Comparison of ENCODE assay signal across 22 mouse cellular contexts in the genomic region with DNA sequence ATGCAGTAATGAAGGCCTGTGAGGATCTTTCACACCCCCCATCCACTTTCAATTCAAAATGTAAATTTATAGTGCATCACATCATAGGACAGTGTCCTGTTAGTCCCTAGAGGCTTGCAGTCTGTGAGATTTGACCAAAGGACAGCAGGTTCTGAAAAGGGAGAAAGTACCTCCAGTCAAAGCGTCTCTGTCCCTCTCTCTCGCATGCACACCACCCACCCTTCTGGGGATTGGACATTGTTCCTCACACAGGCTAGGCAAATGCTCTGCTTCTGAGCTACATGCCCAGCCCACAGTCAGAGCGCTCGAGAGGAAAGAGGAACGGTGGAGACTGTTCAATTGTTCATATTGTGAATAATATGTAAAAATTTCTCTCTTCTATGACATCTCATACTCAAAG.
DNase-seq lines count a peak whose midpoint lies in the region; ATAC-seq and TF ChIP-seq lines count a peak whose summit lies in the region.
"Had no signal": no experiment of that assay in that cellular context is flagged by ENCODE, and none has a peak within 500 bp of the region (broad histone marks: within the 10 kb centered on the region; RNA-seq: fewer than 3 reads in every experiment).

No protein-coding gene starts in this region.

- DNase-seq in heart, adult 11 months, result peak; percentile 74
- DNase-seq in heart, postnatal 14 days, result no peak
- DNase-seq in limb, embryonic 11.5 days (ENCODE audit: low spot score), result peak; percentile 14
- no peak for DNase-seq in limb, embryonic 10.5 days (ENCODE audit: low spot score)
- no peak for DNase-seq in testis, postnatal 14 days (ENCODE audit: low spot score)
- DNase-seq in CH12.LX (ENCODE audit: extremely low read depth), result peak; percentile 57
- no peak for DNase-seq in hindbrain, embryonic 14.5 days (ENCODE audit: low spot score)
- DNase-seq: adrenal gland, adult 2 months; adrenal gland, adult 8-10 months; adrenal gland, postnatal 10 days; adrenal gland, postnatal 14 days; adrenal gland, postnatal 25 days; adrenal gland, postnatal 36 days; B cell, adult 2 months; cerebellum, adult 11 months; cerebellum, adult 11-12 months; cerebellum, adult 18-20 months had no signal

- no peak overlapping the region for H3K27ac ChIP-seq in limb, embryonic 11.5 days (replicated peaks; ENCODE audit: low read depth, low read length)
- H3K27ac ChIP-seq in limb, embryonic 10.5 days, result no peak overlapping the region
- H3K27ac ChIP-seq in testis, adult 2 months (ENCODE audit: control insufficient read depth, insufficient read depth, low read depth, low read length), result peak overlapping the region; percentile 78
- no peak overlapping the region; the same call in 1 of the 2 replicates for H3K27ac ChIP-seq in CH12.LX (ENCODE audit: insufficient read depth, low read depth)
- no peak overlapping the region for H3K27ac ChIP-seq in hindbrain, embryonic 14.5 days

- peaks cover 5% of the 10 kb centered on the region for H3K36me3 ChIP-seq in limb, embryonic 11.5 days (ENCODE audit: control insufficient read depth, insufficient read depth, low read length)
- H3K36me3 ChIP-seq in limb, embryonic 10.5 days, result peaks cover 74% of the 10 kb centered on the region
- H3K36me3 ChIP-seq in testis, adult 2 months (ENCODE audit: control insufficient read depth, insufficient read depth, low read length), result peaks cover 2% of the 10 kb centered on the region
- peaks cover 12 to 58% of the 10 kb centered on the region in 2 experiments for H3K36me3 ChIP-seq in CH12.LX (replicated peaks in 1 of 2; ENCODE audit: control insufficient read depth in 1 of 2, insufficient read depth in 1 of 2, low read length in 1 of 2)
- peaks cover 89% of the 10 kb centered on the region for H3K36me3 ChIP-seq in hindbrain, embryonic 14.5 days (replicated peaks; ENCODE audit: control insufficient read depth, insufficient read depth)

- TF ChIP-seq RAD21 in CH12.LX (IDR thresholded peaks at IDR 0.05; ENCODE audit: low read depth, low read length), result no peak

- TF ChIP-seq EP300 in CH12.LX (IDR thresholded peaks at IDR 0.05; ENCODE audit: low read length), result peak; percentile 59; the same call in 1 of the 2 replicates

- TF ChIP-seq POLR2A in testis, adult 2 months (IDR thresholded peaks at IDR 0.05; ENCODE audit: control insufficient read depth, low read depth, low read length), result no peak; the same call in 1 of the 2 replicates
- TF ChIP-seq POLR2A in CH12.LX (IDR thresholded peaks at IDR 0.05; ENCODE audit: low read depth, low read length), result no peak

- intact Hi-C loops in heart, postnatal 14 days (cut with DNase I), result no loop called here

- H3K4me2 ChIP-seq in limb, embryonic 11.5 days (ENCODE audit: low read depth, severe bottlenecking), result no peak overlapping the region
- no peak overlapping the region for H3K4me2 ChIP-seq in CH12.LX (ENCODE audit: insufficient read depth, low read depth, poor library complexity, severe bottlenecking)
- H3K4me2 ChIP-seq in hindbrain, embryonic 14.5 days (replicated peaks), result no peak overlapping the region

- no peak overlapping the region for H3K9ac ChIP-seq in limb, embryonic 11.5 days (ENCODE audit: low read length)
- H3K9ac ChIP-seq in CH12.LX (ENCODE audit: insufficient read depth, low read depth), result no peak overlapping the region
- H3K9ac ChIP-seq in hindbrain, embryonic 14.5 days, result no peak overlapping the region

- in situ Hi-C loops in CH12.LX (cut with MboI; ENCODE audit: low pct_ligation_motif_present, low pct_unique_long_range_greater_than_20kb, low sequenced_read_pairs), result no loop called here

- no peaks in the 10 kb centered on the region for H3K79me2 ChIP-seq in CH12.LX (replicated peaks; ENCODE audit: control insufficient read depth, extremely low read depth, insufficient read depth, poor library complexity, severe bottlenecking)

- dilution Hi-C loops in CH12.LX (cut with MboI; ENCODE audit: extremely low pct_ligation_motif_present, extremely low pct_unique_long_range_greater_than_20kb, low sequenced_read_pairs), result no loop called here

- H3K4me3 ChIP-seq in limb, embryonic 11.5 days (ENCODE audit: low read depth, low read length), result no peak overlapping the region
- H3K4me3 ChIP-seq in limb, embryonic 10.5 days, result no peak overlapping the region
- H3K4me3 ChIP-seq in testis, adult 2 months (ENCODE audit: control insufficient read depth, low read depth, low read length), result peak overlapping the region; percentile 51
- no peak overlapping the region for H3K4me3 ChIP-seq in CH12.LX (replicated peaks in 1 of 3; ENCODE audit: low read depth in 2 of 3, low read length in 2 of 3, poor library complexity in 1 of 3)
- H3K4me3 ChIP-seq in hindbrain, embryonic 14.5 days (replicated peaks; ENCODE audit: low read length), result no peak overlapping the region

- TF ChIP-seq CTCF in testis, adult 2 months (IDR thresholded peaks at IDR 0.05; ENCODE audit: control insufficient read depth, insufficient read depth, insufficient replicate concordance, low read depth, low read length), result no peak
- TF ChIP-seq CTCF in CH12.LX (conservative IDR thresholded peaks at IDR 0.05 in 1 of 2, IDR thresholded peaks at IDR 0.05 in 1 of 2; ENCODE audit: low read depth in 2 of 2, low read length in 2 of 2), result no peak

- no peaks in the 10 kb centered on the region for H3K9me3 ChIP-seq in limb, embryonic 11.5 days (ENCODE audit: control insufficient read depth, low read length)
- no peaks in the 10 kb centered on the region for H3K9me3 ChIP-seq in limb, embryonic 10.5 days (replicated peaks)
- no peaks in the 10 kb centered on the region for H3K9me3 ChIP-seq in CH12.LX (replicated peaks; ENCODE audit: low read length)
- no peaks in the 10 kb centered on the region for H3K9me3 ChIP-seq in hindbrain, embryonic 14.5 days (ENCODE audit: control insufficient read depth, low read length)
- H3K9me3 ChIP-seq: G1E had no signal

- H3K27me3 ChIP-seq in limb, embryonic 11.5 days (ENCODE audit: control insufficient read depth, insufficient read depth, low read length), result no peaks in the 10 kb centered on the region
- no peaks in the 10 kb centered on the region for H3K27me3 ChIP-seq in limb, embryonic 10.5 days (ENCODE audit: low read depth, poor library complexity, severe bottlenecking)
- no peaks in the 10 kb centered on the region for H3K27me3 ChIP-seq in testis, adult 2 months (ENCODE audit: control insufficient read depth, insufficient read depth, low read length)
- no peaks in the 10 kb centered on the region for H3K27me3 ChIP-seq in CH12.LX (replicated peaks)
- H3K27me3 ChIP-seq in hindbrain, embryonic 14.5 days (ENCODE audit: control insufficient read depth, insufficient read depth, low read length), result no peaks in the 10 kb centered on the region
- H3K27me3 ChIP-seq: Patski had no signal

- ATAC-seq in limb, embryonic 11.5 days (ENCODE audit: insufficient number of reproducible peaks, low FRiP score, low TSS enrichment, low read depth), result no peak
- ATAC-seq in hindbrain, embryonic 14.5 days (ENCODE audit: low FRiP score), result no peak
- ATAC-seq: activated CD4-positive, CD25-positive, alpha-beta regulatory T cell, adult 4 months; CD4-positive, CD25-positive, alpha-beta regulatory T cell, adult 4 months; Patski had no signal

- H3K4me1 ChIP-seq in limb, embryonic 11.5 days (ENCODE audit: control insufficient read depth, insufficient read depth, low read length), result no peaks in the 10 kb centered on the region
- no peaks in the 10 kb centered on the region for H3K4me1 ChIP-seq in limb, embryonic 10.5 days
- no peaks in the 10 kb centered on the region for H3K4me1 ChIP-seq in testis, adult 2 months (ENCODE audit: control insufficient read depth, insufficient read depth, low read length)
- peaks cover 12 to 32% of the 10 kb centered on the region in 2 experiments for H3K4me1 ChIP-seq in CH12.LX (ENCODE audit: control insufficient read depth in 1 of 2, insufficient read depth in 2 of 2)
- H3K4me1 ChIP-seq in hindbrain, embryonic 14.5 days (replicated peaks; ENCODE audit: control insufficient read depth, insufficient read depth, low read length), result no peaks in the 10 kb centered on the region

- WGBS in limb, embryonic 11.5 days, result 94% methylated on average over 5 of the region's 5 CpGs
- 96% methylated on average over 5 of the region's 5 CpGs for WGBS in limb, embryonic 10.5 days
- 94% methylated on average over 5 of the region's 5 CpGs for WGBS in hindbrain, embryonic 14.5 days

TF ChIP-seq in CH12.LX, 34 proteins besides CTCF, POLR2A, EP300 and RAD21 (continues in another document):
- TF ChIP-seq MAFK (IDR thresholded peaks at IDR 0.05; ENCODE audit: insufficient replicate concordance, low read length), result 0 out of 2 replicates have a peak, but pooled peaks have one; percentile 13
- peak; percentile 66 for TF ChIP-seq BHLHE40 (IDR thresholded peaks at IDR 0.05; ENCODE audit: low read depth, low read length)
- TF ChIP-seq POLR2AphosphoS2 (IDR thresholded peaks at IDR 0.05; ENCODE audit: low read depth, low read length), result no peak
- no peak for TF ChIP-seq ZC3H11A (IDR thresholded peaks at IDR 0.05; ENCODE audit: low read depth, low read length)
- no peak for TF ChIP-seq GABPA (IDR thresholded peaks at IDR 0.05; ENCODE audit: insufficient replicate concordance, low read depth, low read length)
- no peak for TF ChIP-seq JUND (conservative IDR thresholded peaks at IDR 0.05; ENCODE audit: low read depth, low read length)
- TF ChIP-seq IRF4 (IDR thresholded peaks at IDR 0.05; ENCODE audit: low read depth, low read length), result peak; percentile 80
- TF ChIP-seq CHD2 (IDR thresholded peaks at IDR 0.05; ENCODE audit: low read length), result no peak
- TF ChIP-seq MAZ (IDR thresholded peaks at IDR 0.05; ENCODE audit: low read depth, low read length), result 0 out of 2 replicates have a peak, but pooled peaks have one; percentile 20
- no peak for TF ChIP-seq ZMIZ1 (IDR thresholded peaks at IDR 0.05; ENCODE audit: low read depth, low read length)
- TF ChIP-seq USF1 (IDR thresholded peaks at IDR 0.05; ENCODE audit: low read depth, low read length), result no peak
- TF ChIP-seq TCF12 (IDR thresholded peaks at IDR 0.05; ENCODE audit: low read depth, low read length), result peak; percentile 34; the same call in 1 of the 2 replicates
- TF ChIP-seq UBTF (IDR thresholded peaks at IDR 0.05; ENCODE audit: low read depth, low read length), result no peak
- TF ChIP-seq USF2 (conservative IDR thresholded peaks at IDR 0.05; ENCODE audit: low read depth, low read length), result no peak
- peak; percentile 30; the same call in 1 of the 2 replicates for TF ChIP-seq ZNF384 (IDR thresholded peaks at IDR 0.05; ENCODE audit: low read depth, low read length)
- peak; percentile 18; the same call in 1 of the 2 replicates for TF ChIP-seq JUN (IDR thresholded peaks at IDR 0.05; ENCODE audit: insufficient read depth, low read depth, low read length)
- TF ChIP-seq ELF1 (IDR thresholded peaks at IDR 0.05; ENCODE audit: low read depth, low read length), result no peak; the same call in 1 of the 2 replicates
- TF ChIP-seq MAX (IDR thresholded peaks at IDR 0.05; ENCODE audit: low read length), result no peak
- TF ChIP-seq RCOR1 (conservative IDR thresholded peaks at IDR 0.05; ENCODE audit: low read depth, low read length), result no peak
- 0 out of 2 replicates have a peak, but pooled peaks have one; percentile 20 for TF ChIP-seq NRF1 (IDR thresholded peaks at IDR 0.05; ENCODE audit: low read depth, low read length)

Comparison
In these comparisons a context has a peak if more than half of its experiments do, and no peak if none do; other contexts are left out.
1. DNase-seq: peak in heart, adult 11 months (single experiment), limb, embryonic 11.5 days (single experiment) and CH12.LX (single experiment); none in heart, postnatal 14 days (0 of 2), limb, embryonic 10.5 days (single experiment), testis, postnatal 14 days (single experiment) and hindbrain, embryonic 14.5 days (single experiment).